Mouse (Mus musculus) liver, embryonic 11.5 days (tissue): ENCODE data around the gene Ap1s1. TPM values are rescaled to one million over a fixed set of nuclear protein-coding genes. Genes with fewer than 3 reads are reported as not detected.

Source experiments
- ATAC-seq: fragments of 200-750 bp; cut with Nextera tagmentation; replicated peaks from 2 replicates; pipeline ENCODE4 v1.8.0; 2017; ENCODE audit warnings: moderate number of reproducible peaks, mild to moderate bottlenecking, moderate TSS enrichment, moderate library complexity; ENCODE audit not compliant: low FRiP score
- DNase-seq: peaks from one replicate; pipeline ENCODE4 v3.0.0-alpha.2; 2017; ENCODE audit warnings: low spot score
- H3K27ac ChIP-seq: fragments of 300-500 bp; sonication (generic); 2 replicates; pipeline ENCODE4 v1.5.1; 2014; ENCODE audit warnings: mild to moderate bottlenecking, low read depth, low read length, control low read depth
- H3K27me3 ChIP-seq: fragments of 300-500 bp; sonication (generic); replicated peaks from 2 replicates; pipeline ENCODE4 v1.6.1; 2014; ENCODE audit warnings: low read length, mixed read lengths; ENCODE audit not compliant: control insufficient read depth, insufficient read depth
- H3K36me3 ChIP-seq: fragments of 300-500 bp; sonication (generic); 2 replicates; pipeline ENCODE4 v1.6.1; 2014; ENCODE audit warnings: mild to moderate bottlenecking, low read length, moderate library complexity, mixed read lengths; ENCODE audit not compliant: control insufficient read depth, insufficient read depth
- H3K4me1 ChIP-seq: fragments of 300-500 bp; sonication (generic); replicated peaks from 2 replicates; pipeline ENCODE4 v1.6.1; 2014; ENCODE audit warnings: low read length, mixed read lengths; ENCODE audit not compliant: control insufficient read depth, insufficient read depth
- H3K4me2 ChIP-seq: fragments of 300-500 bp; sonication (generic); 2 replicates; pipeline ENCODE4 v1.6.1; 2014; ENCODE audit warnings: mild to moderate bottlenecking, control low read depth, moderate library complexity
- H3K4me3 ChIP-seq: fragments of 300-500 bp; sonication (generic); 2 replicates; pipeline ENCODE4 v1.5.1; 2014; ENCODE audit warnings: low read depth, low read length, control low read depth
- H3K9ac ChIP-seq: fragments of 300-500 bp; sonication (generic); 2 replicates; pipeline ENCODE4 v1.6.1; 2014; ENCODE audit warnings: low read depth, low read length, control low read depth
- H3K9me3 ChIP-seq: fragments of 300-500 bp; sonication (generic); 2 replicates; pipeline ENCODE4 v1.6.1; 2016; ENCODE audit warnings: low read length, inconsistent platforms, mixed read lengths; ENCODE audit not compliant: control insufficient read depth
- WGBS: fragments of 180-500 bp; shearing (Covaris S2); extraction: QIAGEN DNeasy Blood & Tissue Kit; methylation state at CpG from one replicate; pipeline ENCODE4 v1.1.7; 2014; 5-methylcytosine and 5-hydroxymethylcytosine counted together
- polyA plus RNA-seq: library from polyadenylated mRNA; unstranded; fragments of >200 nt; fragmentation: Nextera tagmentation; extraction: Ambion mirVana; gene quantifications from 2 replicates; pipeline ENCODE4 v1.2.1, GENCODE M21; 2014

The Ap1s1 gene
- polyA plus RNA-seq, 1 experiment from 2014 or later: 163 TPM

DNA sequence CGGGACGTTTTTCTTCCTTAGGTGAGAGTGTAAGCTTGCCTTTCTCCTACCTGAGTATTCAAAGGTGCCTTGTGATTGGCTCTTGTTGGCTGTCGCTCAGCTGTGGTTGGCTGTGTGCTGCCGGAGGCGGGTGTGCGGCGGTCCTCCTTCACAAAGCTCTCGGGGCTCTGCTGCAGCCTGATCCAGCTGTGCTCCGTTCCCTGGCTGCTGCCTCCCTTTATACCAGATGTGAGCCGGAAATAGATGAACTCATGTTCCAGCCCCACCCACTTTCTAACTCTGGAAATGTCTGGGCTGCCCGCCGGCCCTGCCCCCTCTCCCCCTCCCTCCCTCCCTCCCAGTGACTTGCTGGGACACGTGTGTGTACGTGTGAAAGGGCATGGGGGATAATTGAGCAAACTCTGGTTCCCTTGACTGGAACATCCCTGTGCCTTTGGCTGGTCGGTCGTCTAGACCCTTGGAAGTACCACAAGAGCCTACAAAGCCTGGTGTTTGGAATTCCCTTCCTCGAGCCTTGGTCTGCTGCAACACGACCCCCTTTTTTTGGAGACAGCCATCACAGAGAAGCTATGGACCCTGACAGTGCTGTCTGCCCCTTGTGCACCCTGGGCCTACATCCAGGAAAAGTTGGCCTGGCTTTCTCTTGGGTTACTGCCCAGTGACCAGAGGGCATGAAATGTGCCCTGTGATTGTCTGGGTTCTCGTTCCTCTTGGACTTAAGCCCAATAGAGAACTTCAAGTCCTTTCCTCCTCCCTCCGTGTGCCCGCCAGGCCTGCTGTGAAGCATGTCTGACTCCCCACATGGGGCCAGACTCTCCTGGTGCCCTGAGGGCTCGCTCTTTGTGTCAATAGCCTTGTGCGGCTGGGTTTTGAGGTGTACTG, 26.4 kb upstream of the Ap1s1 start, which contains the start of gene Serpine1:
Serpine1 (minus strand) TSS at position 190 of the 882 bp plus-strand sequence.
- Histone ChIP-seq H3K4me2 (peak within 1 kb of the TSS; percentile 55), H3K4me3 (peak within 1 kb of the TSS; percentile 29)

GRCm38 (mm10) chr5:137070881-137071605, 25.1 kb upstream of the Ap1s1 start:
- DNase-seq (no peak), ATAC-seq (no peak)
- Histone ChIP-seq H3K9ac (no peak overlapping the region), H3K4me3 (no peak overlapping the region), H3K4me1 (peaks cover 16% of the 10 kb centered on the region), H3K27ac (no peak overlapping the region), H3K36me3 (no peaks in the 10 kb centered on the region), H3K9me3 (no peaks in the 10 kb centered on the region), H3K27me3 (no peaks in the 10 kb centered on the region), H3K4me2 (no peak overlapping the region)
- 80% methylated on average over 19 of the region's 19 CpGs for WGBS

More for the DNA sequence above, 26.4 kb upstream of the Ap1s1 start, which contains the start of gene Serpine1:
- WGBS: 25% methylated on average over 23 of the region's 23 CpGs
- no peak within 1 kb of the TSS for H3K27ac ChIP-seq
- no peak within 1 kb of the TSS for H3K9ac ChIP-seq
- H3K9me3 ChIP-seq: no peaks in the 10 kb centered on the region
- peaks cover 23% of the 10 kb centered on the region for H3K4me1 ChIP-seq
- ATAC-seq: peak; percentile 78
- no peaks in the 10 kb centered on the region for H3K36me3 ChIP-seq
- no peaks in the 10 kb centered on the region for H3K27me3 ChIP-seq
- peak; percentile 69 for DNase-seq

- Histone ChIP-seq H3K27ac (no peak overlapping the region), H3K4me2 (no peak overlapping the region), H3K4me3 (no peak overlapping the region), H3K9me3 (no peaks in the 10 kb centered on the region), H3K36me3 (no peaks in the 10 kb centered on the region), H3K4me1 (peaks cover 10% of the 10 kb centered on the region), H3K27me3 (no peaks in the 10 kb centered on the region), H3K9ac (no peak overlapping the region)
- WGBS: 51% methylated on average over 4 of the region's 4 CpGs
- ATAC-seq: no peak
- DNase-seq: no peak
These were observed 22.8 kb upstream of the Ap1s1 start for GRCm38 (mm10) chr5:137068711-137069110.

GRCm38 (mm10) chr5:137065923-137066322, 20.0 kb upstream of the Ap1s1 start:
- Histone ChIP-seq H3K36me3 (no peaks in the 10 kb centered on the region), H3K27me3 (no peaks in the 10 kb centered on the region), H3K9ac (no peak overlapping the region), H3K27ac (no peak overlapping the region), H3K4me3 (no peak overlapping the region), H3K4me2 (no peak overlapping the region), H3K9me3 (no peaks in the 10 kb centered on the region), H3K4me1 (no peaks in the 10 kb centered on the region)
- DNase-seq: no peak
- 63% methylated on average over 8 of the region's 8 CpGs for WGBS
- ATAC-seq: no peak

DNA sequence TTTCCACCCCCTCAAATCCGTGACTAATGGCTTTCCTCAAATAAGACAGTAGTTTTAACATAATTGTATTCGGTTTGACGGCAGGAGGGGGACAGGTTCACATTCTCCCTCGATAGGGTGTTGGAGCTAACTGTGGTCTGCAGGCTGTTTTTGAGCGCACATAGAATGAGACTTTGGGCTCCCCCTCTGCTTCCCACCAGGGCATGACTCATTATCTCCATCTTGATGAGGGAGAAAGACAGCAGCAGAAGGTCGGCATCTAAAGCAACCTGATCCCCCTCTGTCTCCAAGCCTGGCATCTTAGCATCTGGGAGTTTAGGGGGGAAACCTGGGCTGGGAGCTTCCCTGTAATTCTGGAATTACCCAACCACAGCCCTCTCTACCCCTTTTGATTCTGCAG, 19.5 kb upstream of the Ap1s1 start:
- no peaks in the 10 kb centered on the region for H3K27me3 ChIP-seq
- DNase-seq: no peak

DNA sequence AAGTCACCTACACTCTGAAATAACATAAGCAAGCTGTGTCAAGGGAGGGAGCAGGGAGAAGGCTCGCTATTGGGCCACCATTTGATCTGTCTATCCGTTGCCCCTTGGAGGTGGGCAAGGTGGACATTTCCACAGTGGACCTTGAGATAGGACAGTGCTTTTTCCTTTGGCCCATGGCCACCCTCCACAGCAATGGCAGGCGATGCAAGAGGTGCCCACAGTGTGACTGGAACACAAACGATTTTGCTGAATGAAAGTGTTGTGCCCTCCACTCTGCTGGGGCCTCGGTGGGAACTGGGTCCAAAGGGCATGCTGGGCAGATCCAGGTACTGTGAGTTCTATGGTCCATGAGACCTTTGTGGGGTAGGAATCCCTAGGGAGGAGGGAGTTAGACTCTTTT, 16.7 kb upstream of the Ap1s1 start:
- Histone ChIP-seq H3K36me3 (no peaks in the 10 kb centered on the region), H3K27me3 (no peaks in the 10 kb centered on the region), H3K4me2 (no peak overlapping the region), H3K9ac (no peak overlapping the region), H3K4me1 (no peaks in the 10 kb centered on the region), H3K9me3 (no peaks in the 10 kb centered on the region), H3K4me3 (no peak overlapping the region), H3K27ac (no peak overlapping the region)
- WGBS: 84% methylated on average over 5 of the region's 5 CpGs
- ATAC-seq (no peak), DNase-seq (no peak)

More for the DNA sequence above, 19.5 kb upstream of the Ap1s1 start:
- 69% methylated on average over 6 of the region's 6 CpGs for WGBS
- H3K9me3 ChIP-seq: no peaks in the 10 kb centered on the region
- H3K4me3 ChIP-seq: no peak overlapping the region
- no peaks in the 10 kb centered on the region for H3K4me1 ChIP-seq
- no peak overlapping the region for H3K4me2 ChIP-seq
- ATAC-seq: no peak
- no peaks in the 10 kb centered on the region for H3K36me3 ChIP-seq
- H3K27ac ChIP-seq: no peak overlapping the region
- H3K9ac ChIP-seq: no peak overlapping the region

DNA sequence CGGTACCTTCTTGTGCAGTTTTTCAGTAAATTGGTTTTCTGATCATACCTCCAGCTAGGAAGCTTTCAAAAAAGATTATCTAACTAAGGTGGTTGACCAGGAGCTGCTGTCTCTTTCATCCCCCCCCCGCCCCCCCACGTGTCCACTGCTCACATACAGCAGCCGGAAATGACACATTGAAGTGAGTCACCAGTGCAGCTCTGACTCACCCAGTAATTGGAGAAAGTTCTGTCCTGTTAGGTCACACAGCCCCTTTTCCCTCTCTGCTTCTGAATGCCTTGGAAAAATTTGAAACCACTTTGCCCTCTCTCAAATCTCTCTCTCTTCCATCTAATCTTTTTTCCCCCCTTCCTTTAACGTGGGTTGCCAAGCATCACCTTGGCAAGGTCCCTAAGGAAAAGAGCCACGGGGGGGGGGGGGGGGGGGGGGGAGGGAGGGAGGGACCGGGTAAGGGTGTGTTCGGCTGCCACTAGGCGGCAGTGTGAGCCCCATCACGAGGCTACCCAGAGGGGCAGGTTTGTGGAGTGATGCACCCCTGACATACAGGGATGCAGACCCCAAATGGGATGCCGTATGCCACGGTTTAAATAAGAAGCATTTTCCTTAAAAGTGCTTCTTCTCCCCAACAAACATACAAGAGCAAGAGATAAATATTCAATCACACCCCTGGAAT, 16.0 kb upstream of the Ap1s1 start:
- Histone ChIP-seq H3K27me3 (no peaks in the 10 kb centered on the region), H3K4me1 (no peaks in the 10 kb centered on the region), H3K4me2 (no peak overlapping the region), H3K9ac (no peak overlapping the region), H3K4me3 (no peak overlapping the region), H3K36me3 (no peaks in the 10 kb centered on the region), H3K9me3 (no peaks in the 10 kb centered on the region), H3K27ac (no peak overlapping the region)
- WGBS: 22% methylated on average over 11 of the region's 12 CpGs
- ATAC-seq (no peak), DNase-seq (no peak)

DNA sequence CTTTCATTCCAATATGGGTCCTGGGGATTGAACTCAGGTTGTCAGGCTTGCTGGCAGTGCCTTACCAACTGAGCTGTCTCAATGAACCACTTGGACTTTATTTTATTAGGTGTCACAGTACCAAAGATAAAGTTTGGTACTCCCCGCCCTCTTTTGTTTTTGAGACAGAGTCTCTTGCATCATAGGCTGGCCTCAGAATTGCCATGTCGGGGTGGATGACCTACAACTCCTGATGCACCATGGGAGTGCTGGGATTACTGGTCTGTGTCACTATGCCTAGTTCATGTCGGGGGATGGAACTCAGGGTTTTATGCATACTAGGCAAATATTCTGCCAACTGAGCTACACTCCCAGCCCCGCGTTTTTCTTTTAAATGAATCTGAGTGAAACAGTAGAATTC, 8.9 kb upstream of the Ap1s1 start:
- H3K36me3 ChIP-seq: no peaks in the 10 kb centered on the region
- no peak overlapping the region for H3K4me2 ChIP-seq
- no peak for DNase-seq
- H3K27me3 ChIP-seq: no peaks in the 10 kb centered on the region
- no peak overlapping the region for H3K4me3 ChIP-seq
- H3K4me1 ChIP-seq: no peaks in the 10 kb centered on the region
- WGBS: 87% methylated on average over 5 of the region's 5 CpGs
- ATAC-seq: no peak
- no peak overlapping the region for H3K9ac ChIP-seq
- no peak overlapping the region for H3K27ac ChIP-seq
- H3K9me3 ChIP-seq: no peaks in the 10 kb centered on the region
